Mouse (Mus musculus) hematopoietic stem cell, adult 5-6 weeks (primary cell): ENCODE results near the gene Gm13275. TPM values are rescaled to one million over a fixed set of nuclear protein-coding genes. Genes with fewer than 3 reads are reported as not detected.
"Not testable (repeated sequence)": the region's sequence is repeated elsewhere in the genome, so short reads cannot be mapped to it uniquely, and the experiment has no call there.

Source experiments
- ATAC-seq, 2 experiments: fragments of 125-278 bp in 1 of 2; replicated peaks in 1 of 2; 2 replicates each; pipeline ENCODE4 v1.8.0; 2016 to 2017; ENCODE audit warnings: inconsistent platforms in 2 of 2, mild to moderate bottlenecking in 2 of 2, moderate number of reproducible peaks in 2 of 2, low read depth in 1 of 2, moderate TSS enrichment in 1 of 2; ENCODE audit not compliant: low FRiP score in 2 of 2, poor library complexity in 2 of 2, severe bottlenecking in 2 of 2, insufficient read depth in 1 of 2, low TSS enrichment in 1 of 2
- total RNA-seq: library from RNA; stranded (forward); fragments of 172-1452, 232-1000 nt; gene quantifications from 2 replicates; pipeline ENCODE4 v1.2.3, GENCODE M21; 2017

The Gm13275 gene
- total RNA-seq, 1 experiment from 2014 or later, result not detected

DNA sequence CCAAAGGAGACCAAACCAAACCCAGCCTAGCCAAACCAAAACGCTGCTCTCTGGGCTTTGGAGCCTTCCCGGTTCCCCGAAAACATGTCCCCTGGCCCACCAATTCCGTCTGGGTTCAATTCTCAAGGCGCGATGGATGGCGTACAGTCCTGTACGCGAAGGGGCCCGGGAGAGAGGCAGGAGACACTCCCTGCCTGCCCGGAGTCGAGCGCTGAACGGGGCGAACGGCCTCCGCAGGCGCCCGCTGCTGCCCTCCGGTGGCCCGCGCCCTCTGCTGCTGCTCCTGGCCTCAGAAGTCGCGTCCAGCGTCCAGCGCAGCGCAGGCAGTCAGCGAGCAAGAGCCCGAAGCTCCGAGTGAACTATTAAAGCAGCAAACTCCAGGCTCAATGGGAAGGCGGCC is 12.0 kb upstream of the Gm13275 start:
- ATAC-seq, result not testable (repeated sequence)

DNA sequence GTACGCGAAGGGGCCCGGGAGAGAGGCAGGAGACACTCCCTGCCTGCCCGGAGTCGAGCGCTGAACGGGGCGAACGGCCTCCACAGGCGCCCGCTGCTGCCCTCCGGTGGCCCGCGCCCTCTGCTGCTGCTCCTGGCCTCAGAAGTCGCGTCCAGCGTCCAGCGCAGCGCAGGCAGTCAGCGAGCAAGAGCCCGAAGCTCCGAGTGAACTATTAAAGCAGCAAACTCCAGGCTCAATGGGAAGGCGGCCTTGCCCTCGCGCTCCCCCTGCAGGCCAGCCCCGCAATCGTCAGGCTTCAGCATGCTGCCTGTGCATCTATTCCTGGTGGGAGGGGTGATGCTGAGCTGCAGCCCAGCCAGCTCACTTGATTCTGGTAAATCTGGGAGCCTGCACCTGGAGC is 8.9 kb upstream of the Gm13275 start, which contains the start of gene Gm13276:
Gene Gm13276, plus strand, starts transcription at position 301 of the 400 bp plus-strand sequence.
- ATAC-seq, result not testable (repeated sequence)

DNA sequence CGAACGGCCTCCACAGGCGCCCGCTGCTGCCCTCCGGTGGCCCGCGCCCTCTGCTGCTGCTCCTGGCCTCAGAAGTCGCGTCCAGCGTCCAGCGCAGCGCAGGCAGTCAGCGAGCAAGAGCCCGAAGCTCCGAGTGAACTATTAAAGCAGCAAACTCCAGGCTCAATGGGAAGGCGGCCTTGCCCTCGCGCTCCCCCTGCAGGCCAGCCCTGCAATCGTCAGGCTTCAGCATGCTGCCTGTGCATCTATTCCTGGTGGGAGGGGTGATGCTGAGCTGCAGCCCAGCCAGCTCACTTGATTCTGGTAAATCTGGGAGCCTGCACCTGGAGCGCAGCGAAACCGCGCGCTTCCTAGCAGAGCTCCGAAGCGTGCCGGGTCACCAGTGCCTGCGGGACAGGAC is 5.9 kb upstream of the Gm13275 start, which contains the start of gene Gm13277:
Gene Gm13277, plus strand, starts transcription at position 231 of the 400 bp plus-strand sequence.
- not testable (repeated sequence) for ATAC-seq

DNA sequence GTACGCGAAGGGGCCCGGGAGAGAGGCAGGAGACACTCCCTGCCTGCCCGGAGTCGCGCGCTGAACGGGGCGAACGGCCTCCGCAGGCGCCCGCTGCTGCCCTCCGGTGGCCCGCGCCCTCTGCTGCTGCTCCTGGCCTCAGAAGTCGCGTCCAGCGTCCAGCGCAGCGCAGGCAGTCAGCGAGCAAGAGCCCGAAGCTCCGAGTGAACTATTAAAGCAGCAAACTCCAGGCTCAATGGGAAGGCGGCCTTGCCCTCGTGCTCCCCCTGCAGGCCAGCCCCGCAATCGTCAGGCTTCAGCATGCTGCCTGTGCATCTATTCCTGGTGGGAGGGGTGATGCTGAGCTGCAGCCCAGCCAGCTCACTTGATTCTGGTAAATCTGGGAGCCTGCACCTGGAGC is 3.0 kb upstream of the Gm13275 start, which contains the start of gene Gm13278:
Gene Gm13278, plus strand, starts transcription at position 301 of the 400 bp plus-strand sequence.
- not testable (repeated sequence) for ATAC-seq

DNA sequence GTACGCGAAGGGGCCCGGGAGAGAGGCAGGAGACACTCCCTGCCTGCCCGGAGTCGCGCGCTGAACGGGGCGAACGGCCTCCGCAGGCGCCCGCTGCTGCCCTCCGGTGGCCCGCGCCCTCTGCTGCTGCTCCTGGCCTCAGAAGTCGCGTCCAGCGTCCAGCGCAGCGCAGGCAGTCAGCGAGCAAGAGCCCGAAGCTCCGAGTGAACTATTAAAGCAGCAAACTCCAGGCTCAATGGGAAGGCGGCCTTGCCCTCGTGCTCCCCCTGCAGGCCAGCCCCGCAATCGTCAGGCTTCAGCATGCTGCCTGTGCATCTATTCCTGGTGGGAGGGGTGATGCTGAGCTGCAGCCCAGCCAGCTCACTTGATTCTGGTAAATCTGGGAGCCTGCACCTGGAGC is 2.8 kb downstream of the Gm13275 start, which contains the start of gene Gm13279:
Gene Gm13279, plus strand, starts transcription at position 301 of the 400 bp plus-strand sequence.
- ATAC-seq, result not testable (repeated sequence)

DNA sequence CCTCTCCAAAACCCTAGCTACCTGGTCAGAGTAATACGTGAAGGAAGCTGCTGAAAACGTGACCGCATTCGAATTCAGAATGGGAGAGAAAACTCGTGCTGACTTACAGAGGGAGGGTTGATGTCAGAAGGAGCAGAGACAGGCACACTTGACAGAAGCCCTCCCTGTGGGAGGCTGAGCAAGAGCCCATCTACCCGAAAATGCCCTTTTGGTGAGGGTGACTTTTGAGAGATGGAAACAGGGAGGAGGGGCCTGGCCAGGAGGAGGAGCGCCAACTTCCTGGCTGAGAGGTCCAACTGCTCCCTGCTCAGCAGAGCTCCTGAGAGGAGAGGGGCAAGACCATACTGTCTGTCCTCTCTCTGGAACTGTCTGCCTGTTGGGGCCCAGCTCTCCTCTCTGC is 5.1 kb downstream of the Gm13275 start, which contains the start of gene Gm13285:
Gene Gm13285, plus strand, starts transcription at position 301 of the 400 bp plus-strand sequence.
- ATAC-seq, result not testable (repeated sequence)

DNA sequence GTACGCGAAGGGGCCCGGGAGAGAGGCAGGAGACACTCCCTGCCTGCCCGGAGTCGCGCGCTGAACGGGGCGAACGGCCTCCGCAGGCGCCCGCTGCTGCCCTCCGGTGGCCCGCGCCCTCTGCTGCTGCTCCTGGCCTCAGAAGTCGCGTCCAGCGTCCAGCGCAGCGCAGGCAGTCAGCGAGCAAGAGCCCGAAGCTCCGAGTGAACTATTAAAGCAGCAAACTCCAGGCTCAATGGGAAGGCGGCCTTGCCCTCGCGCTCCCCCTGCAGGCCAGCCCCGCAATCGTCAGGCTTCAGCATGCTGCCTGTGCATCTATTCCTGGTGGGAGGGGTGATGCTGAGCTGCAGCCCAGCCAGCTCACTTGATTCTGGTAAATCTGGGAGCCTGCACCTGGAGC is 8.7 kb downstream of the Gm13275 start, which contains the start of gene Gm13287:
Gene Gm13287, plus strand, starts transcription at position 301 of the 400 bp plus-strand sequence.
- ATAC-seq, result not testable (repeated sequence)

DNA sequence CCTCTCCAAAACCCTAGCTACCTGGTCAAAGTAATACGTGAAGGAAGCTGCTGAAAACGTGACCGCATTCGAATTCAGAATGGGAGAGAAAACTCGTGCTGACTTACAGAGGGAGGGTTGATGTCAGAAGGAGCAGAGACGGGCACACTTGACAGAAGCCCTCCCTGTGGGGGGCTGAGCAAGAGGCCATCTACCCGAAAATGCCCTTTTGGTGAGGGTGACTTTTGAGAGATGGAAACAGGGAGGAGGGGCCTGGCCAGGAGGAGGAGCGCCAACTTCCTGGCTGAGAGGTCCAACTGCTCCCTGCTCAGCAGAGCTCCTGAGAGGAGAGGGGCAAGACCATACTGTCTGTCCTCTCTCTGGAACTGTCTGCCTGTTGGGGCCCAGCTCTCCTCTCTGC is 10.9 kb downstream of the Gm13275 start, which contains the start of gene Gm13288:
Gene Gm13288, plus strand, starts transcription at position 301 of the 400 bp plus-strand sequence.
- not testable (repeated sequence) for ATAC-seq

DNA sequence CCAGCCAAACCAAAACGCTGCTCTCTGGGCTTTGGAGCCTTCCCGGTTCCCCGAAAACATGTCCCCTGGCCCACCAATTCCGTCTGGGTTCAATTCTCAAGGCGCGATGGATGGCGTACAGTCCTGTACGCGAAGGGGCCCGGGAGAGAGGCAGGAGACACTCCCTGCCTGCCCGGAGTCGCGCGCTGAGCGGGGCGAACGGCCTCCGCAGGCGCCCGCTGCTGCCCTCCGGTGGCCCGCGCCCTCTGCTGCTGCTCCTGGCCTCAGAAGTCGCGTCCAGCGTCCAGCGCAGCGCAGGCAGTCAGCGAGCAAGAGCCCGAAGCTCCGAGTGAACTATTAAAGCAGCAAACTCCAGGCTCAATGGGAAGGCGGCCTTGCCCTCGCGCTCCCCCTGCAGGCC is 11.5 kb downstream of the Gm13275 start:
- not testable (repeated sequence) for ATAC-seq

DNA sequence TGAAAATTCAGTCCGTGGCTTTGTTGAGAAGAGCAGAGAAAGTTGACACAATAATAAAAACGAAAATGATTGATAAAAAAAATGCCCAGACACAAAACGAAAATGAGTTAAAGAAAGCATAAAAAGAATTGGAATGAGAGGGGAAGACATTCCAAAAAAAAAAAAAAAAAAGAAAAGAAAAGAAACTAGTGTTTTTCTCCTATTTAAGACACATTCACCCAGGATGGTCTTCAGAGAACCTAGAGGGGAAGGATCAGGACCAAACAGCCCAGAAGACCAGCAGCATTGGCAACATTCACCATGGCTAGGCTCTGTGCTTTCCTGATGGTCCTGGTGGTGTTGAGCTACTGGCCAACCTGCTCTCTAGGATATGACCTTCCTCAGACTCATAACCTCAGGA is 21.6 kb downstream of the Gm13275 start, which contains the start of gene Ifna7:
Gene Ifna7, plus strand, starts transcription at position 301 of the 400 bp plus-strand sequence.
- no peak for ATAC-seq

DNA sequence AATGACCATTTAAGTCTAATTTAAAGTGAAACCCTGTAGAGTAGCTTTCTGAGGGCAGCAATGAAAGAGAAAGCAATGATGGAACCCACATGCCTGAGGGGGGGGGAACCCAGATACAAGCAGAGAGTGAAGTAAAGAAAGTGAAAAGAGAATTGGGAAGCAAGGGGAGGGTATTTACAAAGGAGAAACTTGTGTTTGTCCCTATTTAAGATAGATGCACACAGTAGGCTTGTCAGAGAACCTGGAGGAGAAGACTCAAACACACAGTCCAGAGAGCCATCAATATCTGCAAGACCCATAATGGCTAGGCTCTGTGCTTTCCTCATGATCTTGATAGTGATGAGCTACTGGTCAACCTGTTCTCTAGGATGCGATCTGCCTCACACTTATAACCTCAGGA is 25.4 kb downstream of the Gm13275 start, which contains the start of gene Ifna11:
Gene Ifna11, plus strand, starts transcription at position 301 of the 400 bp plus-strand sequence.
- no peak for ATAC-seq

DNA sequence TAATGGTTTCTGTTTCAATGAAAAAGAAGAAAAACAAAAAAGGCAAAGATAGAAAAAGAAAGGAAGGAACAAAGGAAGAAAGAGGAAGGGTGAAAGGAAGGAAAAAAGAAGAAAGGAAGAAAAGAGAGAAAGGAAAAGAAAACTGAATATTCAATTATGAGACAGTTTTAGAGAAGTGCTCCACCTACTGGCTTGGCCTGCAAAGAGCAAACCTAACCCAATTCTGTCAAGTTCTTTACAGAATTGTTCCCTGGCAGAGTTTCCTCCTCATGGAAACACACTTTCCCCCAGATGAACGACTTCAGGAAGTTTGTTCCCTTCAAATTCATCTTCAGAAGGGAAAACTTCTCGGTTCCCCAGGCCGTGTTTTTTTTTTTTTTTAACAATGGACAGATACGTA is 28.7 kb downstream of the Gm13275 start:
- peak in 1 of 2 experiments; percentile 62; a peak in 1 of 4 replicates for ATAC-seq

DNA sequence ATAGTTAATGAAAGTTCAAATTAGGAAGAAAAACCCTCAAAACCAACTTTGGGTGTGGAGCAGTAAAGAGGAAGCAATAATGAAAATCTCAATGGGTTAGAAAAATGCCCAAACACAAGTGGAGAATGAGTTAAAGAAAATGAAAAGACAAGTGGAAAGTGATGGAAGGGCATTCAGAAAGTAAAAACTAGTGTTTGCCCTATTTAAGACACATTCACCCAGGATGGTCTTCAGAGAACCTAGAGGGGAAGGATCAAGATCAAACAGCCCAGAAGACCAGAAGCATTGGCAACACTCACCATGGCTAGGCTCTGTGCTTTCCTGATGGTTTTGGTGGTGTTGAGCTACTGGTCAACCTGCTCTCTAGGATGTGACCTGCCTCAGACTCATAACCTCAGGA is 32.8 kb downstream of the Gm13275 start, which contains the start of gene Ifna6:
Gene Ifna6, plus strand, starts transcription at position 301 of the 400 bp plus-strand sequence.
- ATAC-seq, result not testable (repeated sequence)

DNA sequence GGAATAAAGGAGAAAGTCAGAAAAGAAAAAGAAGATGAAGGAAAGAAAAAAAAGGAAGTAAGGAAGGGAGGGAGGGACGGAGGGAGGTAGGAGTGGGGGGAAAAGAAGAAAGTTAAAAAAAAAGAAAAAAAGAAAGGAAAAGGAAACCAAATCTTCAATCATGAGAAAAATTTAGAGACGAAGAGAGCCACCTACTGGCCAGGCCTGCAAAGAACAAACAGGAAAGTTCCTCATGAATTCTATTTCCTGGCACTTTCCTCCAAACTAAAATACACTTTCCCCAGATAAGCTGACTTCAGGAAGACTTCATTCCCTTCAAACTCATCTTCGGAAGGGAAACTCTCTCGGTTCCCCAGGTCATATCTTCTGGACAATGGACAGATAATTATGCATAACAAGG is 36.2 kb downstream of the Gm13275 start:
- ATAC-seq, result no peak

DNA sequence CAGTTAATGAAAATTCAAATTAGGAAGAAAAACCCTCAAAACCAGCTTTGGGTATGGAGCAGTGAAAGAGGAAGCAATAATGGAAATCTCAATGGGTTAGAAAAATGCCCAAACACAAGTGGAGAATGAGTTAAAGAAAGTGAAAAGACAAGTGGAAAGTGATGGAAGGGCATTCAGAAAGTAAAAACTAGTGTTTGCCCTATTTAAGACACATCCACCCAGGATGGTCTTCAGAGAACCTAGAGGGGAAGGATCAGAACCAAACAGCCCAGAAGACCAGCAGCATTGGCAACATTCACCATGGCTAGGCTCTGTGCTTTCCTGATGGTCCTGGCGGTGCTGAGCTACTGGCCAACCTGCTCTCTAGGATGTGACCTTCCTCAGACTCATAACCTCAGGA is 40.9 kb downstream of the Gm13275 start, which contains the start of gene Ifna5:
Gene Ifna5, plus strand, starts transcription at position 301 of the 400 bp plus-strand sequence.
- not testable (repeated sequence) for ATAC-seq

DNA sequence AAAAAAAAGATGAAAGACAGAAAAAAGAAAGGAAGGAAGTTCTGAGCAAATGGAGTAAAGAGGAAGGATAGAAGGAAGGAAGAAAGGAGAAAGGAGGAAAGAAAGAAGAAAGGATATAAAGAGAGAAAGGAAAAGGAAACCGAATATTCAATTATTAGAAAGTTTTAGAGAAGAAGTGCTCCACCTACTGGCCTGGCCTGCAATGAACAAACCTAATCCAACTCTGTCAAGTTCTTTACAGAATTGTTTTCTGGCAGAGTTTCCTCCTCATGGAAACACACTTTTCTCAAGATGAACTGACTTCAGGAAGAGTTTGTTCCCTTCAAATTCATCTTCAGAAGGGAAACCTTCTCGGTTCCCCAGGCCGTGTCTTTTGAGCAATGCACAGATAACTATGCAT is 44.5 kb downstream of the Gm13275 start:
- no peak for ATAC-seq

DNA sequence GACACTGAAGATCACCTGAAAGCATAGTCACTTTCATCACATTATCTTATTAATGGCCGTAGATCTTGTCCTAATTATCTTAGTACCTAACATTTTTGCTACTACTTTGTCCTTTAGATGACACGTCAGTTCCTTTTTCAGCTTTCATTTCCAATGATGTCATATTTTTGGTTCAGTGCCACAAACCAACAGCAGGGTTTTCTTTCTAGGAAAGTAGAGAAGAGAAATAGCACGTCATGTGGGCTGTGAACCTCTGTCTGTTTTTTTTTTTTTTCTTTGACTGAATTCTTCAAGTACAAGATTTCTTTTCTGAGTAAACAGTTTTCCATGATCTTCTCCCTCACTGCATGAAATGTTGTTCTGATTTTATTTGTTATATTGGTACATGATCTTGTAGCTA is 45.8 kb downstream of the Gm13275 start:
- ATAC-seq, result no peak

DNA sequence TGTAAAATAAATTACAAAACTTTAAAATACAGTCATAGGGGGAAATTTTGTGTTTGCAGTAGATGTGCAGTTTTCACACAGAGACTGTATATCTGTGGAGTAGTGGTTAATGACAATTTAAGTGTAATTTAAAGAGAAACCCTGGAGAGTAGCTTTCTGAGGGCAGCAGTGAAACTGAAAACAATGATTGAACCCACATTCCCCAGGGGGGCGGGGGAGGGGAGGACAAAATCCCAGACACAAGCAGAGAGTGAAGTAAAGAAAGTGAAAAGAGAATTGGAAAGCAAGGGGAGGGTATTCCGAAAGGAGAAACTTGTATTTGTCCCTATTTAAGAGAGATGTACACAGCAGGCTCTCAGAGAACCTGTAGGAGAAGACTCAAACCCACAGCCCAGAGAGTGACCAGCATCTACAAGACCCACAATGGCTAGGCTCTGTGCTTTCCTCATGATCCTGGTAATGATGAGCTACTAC is 47.2 kb downstream of the Gm13275 start, which contains the start of gene Ifna4:
Gene Ifna4, plus strand, starts transcription at position 424 of the 474 bp plus-strand sequence.
- ATAC-seq, result no peak
